Mouse (Mus musculus) C2C12 (cell line): ENCODE data around the gene Ifna11.

Source experiments
- CEBPB ChIP-seq: IDR thresholded peaks from one replicate; pipeline ENCODE4 v1.6.1; 2011; ENCODE audit warnings: low read depth, mild to moderate bottlenecking, control low read depth, moderate library complexity
- CTCF ChIP-seq: IDR thresholded peaks from one replicate; pipeline ENCODE4 v1.5.1; 2011; ENCODE audit not compliant: control insufficient read depth, insufficient read depth, insufficient read length
- MAX ChIP-seq: IDR thresholded peaks from one replicate; pipeline ENCODE4 v1.6.1; 2011; ENCODE audit warnings: mild to moderate bottlenecking, control low read depth
- MYOD1 ChIP-seq: IDR thresholded peaks from one replicate; pipeline ENCODE4 v1.6.1; 2011; ENCODE audit warnings: low read depth; ENCODE audit not compliant: control insufficient read depth, insufficient read length
- MYOG ChIP-seq: IDR thresholded peaks from one replicate; pipeline ENCODE4 v1.6.1; 2011; ENCODE audit not compliant: control insufficient read depth, insufficient read length; ENCODE audit errors: extremely low read depth
- USF1 ChIP-seq: IDR thresholded peaks from one replicate; pipeline ENCODE4 v1.6.1; 2011; ENCODE audit warnings: low read depth, mild to moderate bottlenecking, control low read depth, moderate library complexity

DNA sequence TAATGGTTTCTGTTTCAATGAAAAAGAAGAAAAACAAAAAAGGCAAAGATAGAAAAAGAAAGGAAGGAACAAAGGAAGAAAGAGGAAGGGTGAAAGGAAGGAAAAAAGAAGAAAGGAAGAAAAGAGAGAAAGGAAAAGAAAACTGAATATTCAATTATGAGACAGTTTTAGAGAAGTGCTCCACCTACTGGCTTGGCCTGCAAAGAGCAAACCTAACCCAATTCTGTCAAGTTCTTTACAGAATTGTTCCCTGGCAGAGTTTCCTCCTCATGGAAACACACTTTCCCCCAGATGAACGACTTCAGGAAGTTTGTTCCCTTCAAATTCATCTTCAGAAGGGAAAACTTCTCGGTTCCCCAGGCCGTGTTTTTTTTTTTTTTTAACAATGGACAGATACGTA is 3.2 kb downstream of the Ifna11 start:
- TF ChIP-seq CTCF (no peak), MAX (no peak), MYOD1 (no peak), USF1 (no peak), CEBPB (no peak), MYOG (no peak)
